8 mouse cellular contexts compared by ENCODE assay signal in the genomic region with DNA sequence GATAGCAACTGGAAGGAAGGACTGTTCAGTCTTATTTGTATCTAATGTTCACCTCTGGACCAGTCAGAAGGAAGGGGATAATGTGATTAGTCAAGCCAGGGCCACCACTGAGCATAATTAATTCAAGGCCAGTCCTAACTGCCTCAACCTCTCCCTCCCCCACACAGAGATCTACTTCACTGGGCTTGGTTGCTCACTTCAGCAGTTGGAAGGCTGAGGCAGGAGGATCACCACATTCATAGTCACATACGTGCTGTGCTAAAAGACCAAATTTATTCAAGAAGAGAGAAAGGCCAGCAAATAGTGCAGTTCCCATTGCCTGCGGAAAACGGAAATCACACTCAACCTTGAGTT. TPM values are rescaled to one million over a fixed set of nuclear protein-coding genes. Genes with fewer than 3 reads are reported as not detected.
DNase-seq lines count a peak whose midpoint lies in the region; ATAC-seq and TF ChIP-seq lines count a peak whose summit lies in the region.

No protein-coding gene starts in this region.

- TF ChIP-seq CTCF in kidney, adult 2 months (conservative IDR thresholded peaks at IDR 0.05; ENCODE audit: insufficient read depth, insufficient read length, low read depth, low read length): no peak
- no peak for TF ChIP-seq CTCF in bone marrow macrophage, adult 2 months (IDR thresholded peaks at IDR 0.05; ENCODE audit: low read depth, low read length)

- no peak for TF ChIP-seq POLR2A in kidney, adult 2 months (IDR thresholded peaks at IDR 0.05; ENCODE audit: low read depth, low read length)
- TF ChIP-seq POLR2A in bone marrow macrophage, adult 2 months (IDR thresholded peaks at IDR 0.05; ENCODE audit: borderline replicate concordance, low read depth, low read length): no peak

- peak overlapping the region; percentile 94 for H3K4me3 ChIP-seq in kidney, adult 2 months (ENCODE audit: insufficient read depth, low read depth, low read length)
- peak overlapping the region; percentile 87 for H3K4me3 ChIP-seq in bone marrow macrophage, adult 2 months (ENCODE audit: insufficient read depth, low read length)
- peak overlapping the region; percentile 45 for H3K4me3 ChIP-seq in intestine, embryonic 14.5 days (ENCODE audit: low read depth, low read length)
- peak overlapping the region; percentile 84 for H3K4me3 ChIP-seq in midbrain, embryonic 14.5 days (replicated peaks; ENCODE audit: low read depth, low read length)

- peak overlapping the region; percentile 65 for H3K4me2 ChIP-seq in intestine, embryonic 14.5 days (ENCODE audit: low read length)
- peak overlapping the region; percentile 69 for H3K4me2 ChIP-seq in midbrain, embryonic 14.5 days (ENCODE audit: low read length)

- 0 out of 2 replicates have a peak, but pooled peaks have one; percentile 19 for ATAC-seq in intestine, embryonic 14.5 days (replicated peaks; ENCODE audit: low FRiP score, low TSS enrichment, low read depth)
- no peak; the same call in 1 of the 2 replicates for ATAC-seq in midbrain, embryonic 14.5 days (ENCODE audit: low FRiP score, low TSS enrichment)

- WGBS in kidney, adult 2 months: 14% methylated on average over 3 of the region's 3 CpGs
- 24% methylated on average over 3 of the region's 3 CpGs for WGBS in intestine, embryonic 14.5 days
- WGBS in midbrain, embryonic 14.5 days: 27% methylated on average over 3 of the region's 3 CpGs

- DNase-seq in kidney, adult 2 months: no peak
- DNase-seq in kidney, postnatal 36 days: no peak
- DNase-seq in intestine, embryonic 14.5 days (ENCODE audit: low spot score): peak; percentile 62
- no peak for DNase-seq in midbrain, embryonic 14.5 days
- DNase-seq in thymus, postnatal 0 days (ENCODE audit: low spot score): no peak
- DNase-seq in ovary, adult 18-20 months (ENCODE audit: low spot score): no peak
- DNase-seq in thymus, postnatal 25 days: no peak

- H3K27ac ChIP-seq in kidney, adult 2 months (ENCODE audit: insufficient read depth, low read depth, low read length): peak overlapping the region; percentile 92
- H3K27ac ChIP-seq in bone marrow macrophage, adult 2 months (ENCODE audit: insufficient read depth, low read depth, low read length): no peak overlapping the region
- peak overlapping the region; percentile 72 for H3K27ac ChIP-seq in intestine, embryonic 14.5 days (ENCODE audit: low read depth)
- H3K27ac ChIP-seq in midbrain, embryonic 14.5 days (replicated peaks; ENCODE audit: low read depth, low read length): peak overlapping the region; percentile 76

- H3K9ac ChIP-seq in intestine, embryonic 14.5 days (ENCODE audit: low read length): peak overlapping the region; percentile 58
- peak overlapping the region; percentile 80 for H3K9ac ChIP-seq in midbrain, embryonic 14.5 days (replicated peaks; ENCODE audit: low read length)

- H3K4me1 ChIP-seq in kidney, adult 2 months (ENCODE audit: control insufficient read depth, insufficient read depth, low read length): peaks cover 6% of the 10 kb centered on the region; the same call in 1 of the 2 replicates
- H3K4me1 ChIP-seq in bone marrow macrophage, adult 2 months (ENCODE audit: control insufficient read depth, insufficient read depth, low read length): peaks cover 16% of the 10 kb centered on the region
- 0 out of 2 replicates have a peak, but pooled peaks cover 7% of the 10 kb centered on the region for H3K4me1 ChIP-seq in intestine, embryonic 14.5 days (replicated peaks; ENCODE audit: control insufficient read depth, insufficient read depth, low read length)
- 0 out of 2 replicates have a peak, but pooled peaks cover 7% of the 10 kb centered on the region for H3K4me1 ChIP-seq in midbrain, embryonic 14.5 days (ENCODE audit: control insufficient read depth, insufficient read depth, low read length)

- H3K27me3 ChIP-seq in kidney, adult 2 months (replicated peaks; ENCODE audit: control insufficient read depth, insufficient read depth, low read length): no peaks in the 10 kb centered on the region
- no peaks in the 10 kb centered on the region for H3K27me3 ChIP-seq in intestine, embryonic 14.5 days (replicated peaks; ENCODE audit: control insufficient read depth, insufficient read depth, low read length)
- no peaks in the 10 kb centered on the region for H3K27me3 ChIP-seq in midbrain, embryonic 14.5 days (ENCODE audit: control insufficient read depth, insufficient read depth, low read length)

- H3K36me3 ChIP-seq in kidney, adult 2 months (ENCODE audit: control insufficient read depth, insufficient read depth, low read length): peaks cover 2% of the 10 kb centered on the region; the same call in 1 of the 2 replicates
- 0 out of 2 replicates have a peak, but pooled peaks cover 3% of the 10 kb centered on the region for H3K36me3 ChIP-seq in intestine, embryonic 14.5 days (ENCODE audit: control insufficient read depth, insufficient read depth, low read length)
- 0 out of 2 replicates have a peak, but pooled peaks cover 4% of the 10 kb centered on the region for H3K36me3 ChIP-seq in midbrain, embryonic 14.5 days (ENCODE audit: control insufficient read depth, insufficient read depth, low read length)

- H3K9me3 ChIP-seq in intestine, embryonic 14.5 days (ENCODE audit: control insufficient read depth, low read length): no peaks in the 10 kb centered on the region
- no peaks in the 10 kb centered on the region for H3K9me3 ChIP-seq in midbrain, embryonic 14.5 days (ENCODE audit: control insufficient read depth, low read length)

RNA-seq across cellular contexts. Expression of a gene that starts 0.5 kb away (rescaled TPM):
- 1.7 and 2.4 TPM in 2 replicates for polyA plus RNA-seq in kidney, adult 2 months (2012; rRNA removed)
- polyA plus RNA-seq in bone marrow macrophage, adult 2 months (2012; ENCODE audit: insufficient read depth, insufficient read length, missing spikeins): 2.7 and 3.3 TPM in 2 replicates
- 6.1 and 6.2 TPM in 2 replicates for polyA plus RNA-seq in intestine, embryonic 14.5 days (2014; fragmentation: Nextera tagmentation; extraction: Ambion mirVana)
- polyA plus RNA-seq in midbrain, embryonic 14.5 days (2014; fragmentation: Nextera tagmentation; extraction: Ambion mirVana): 14.8 and 16.8 TPM in 2 replicates
- polyA plus RNA-seq in thymus, postnatal 0 days (2015; fragmentation: Nextera tagmentation; extraction: Ambion mirVana): 7.2 and 7.6 TPM in 2 replicates

RNA-seq across cellular contexts. Expression of a gene that starts 48.8 kb away (rescaled TPM):
- 1.7 and 2.4 TPM in 2 replicates for polyA plus RNA-seq in kidney, adult 2 months (2012; rRNA removed)
- polyA plus RNA-seq in bone marrow macrophage, adult 2 months (2012; ENCODE audit: insufficient read depth, insufficient read length, missing spikeins): 1.1 TPM in 1 of 2 replicates, not detected in the other
- polyA plus RNA-seq in intestine, embryonic 14.5 days (2014; fragmentation: Nextera tagmentation; extraction: Ambion mirVana): 0.40 and 0.45 TPM in 2 replicates
- 0.39 TPM in 1 of 2 replicates, not detected in the other for polyA plus RNA-seq in midbrain, embryonic 14.5 days (2014; fragmentation: Nextera tagmentation; extraction: Ambion mirVana)
- polyA plus RNA-seq in thymus, postnatal 0 days (2015; fragmentation: Nextera tagmentation; extraction: Ambion mirVana): 2.1 and 3.1 TPM in 2 replicates
